Mouse (Mus musculus): ENCODE measurements at regions not wholly inside any gene's neighbourhood (a gene's known extent, or its start where the extent isn't known, plus 50 kb on each side); places are given as distances from the start of the nearest gene placed in this dataset.

GRCm38 (mm10) chr15:41283199-41283598 lies 1149.0 kb downstream of the 9330182O14Rik start:
- H3K9me3 ChIP-seq (ENCODE audit: control insufficient read depth, low read length) = no peaks in the 10 kb centered on the region
- no peak for DNase-seq (ENCODE audit: low spot score)
- no peak overlapping the region for H3K9ac ChIP-seq (ENCODE audit: low read length)
- H3K4me1 ChIP-seq (ENCODE audit: control insufficient read depth, insufficient read depth, low read length) = no peaks in the 10 kb centered on the region
- no peak for ATAC-seq (ENCODE audit: insufficient read depth, low FRiP score, low TSS enrichment)
- H3K27ac ChIP-seq (ENCODE audit: low read depth, low read length) = no peak overlapping the region
- H3K4me3 ChIP-seq (ENCODE audit: low read depth, low read length) = no peak overlapping the region
- no peaks in the 10 kb centered on the region for H3K36me3 ChIP-seq (ENCODE audit: control insufficient read depth, insufficient read depth, low read length)
- no peaks in the 10 kb centered on the region for H3K27me3 ChIP-seq (ENCODE audit: control insufficient read depth, insufficient read depth, low read length)
- 100% methylated on average over 1 of the region's 1 CpGs for WGBS
- no peak overlapping the region for H3K4me2 ChIP-seq (ENCODE audit: low read depth)

- Histone ChIP-seq H3K36me3 (ENCODE audit: control insufficient read depth, insufficient read depth, low read length) (no peaks in the 10 kb centered on the region), H3K4me3 (ENCODE audit: low read depth, low read length) (no peak overlapping the region), H3K4me1 (ENCODE audit: control insufficient read depth, insufficient read depth, low read length) (no peaks in the 10 kb centered on the region), H3K9ac (ENCODE audit: low read length) (no peak overlapping the region), H3K27me3 (ENCODE audit: control insufficient read depth, insufficient read depth, low read length) (no peaks in the 10 kb centered on the region), H3K9me3 (ENCODE audit: control insufficient read depth, low read length) (no peaks in the 10 kb centered on the region), H3K4me2 (ENCODE audit: low read depth) (no peak overlapping the region), H3K27ac (ENCODE audit: low read depth, low read length) (no peak overlapping the region)
- 85% methylated on average over 5 of the region's 5 CpGs for WGBS
- no peak for DNase-seq (ENCODE audit: low spot score)
- ATAC-seq (ENCODE audit: insufficient read depth, low FRiP score, low TSS enrichment) = no peak
Observed at GRCm38 (mm10) chr15:41286809-41287413, 1152.7 kb downstream of the 9330182O14Rik start.

GRCm38 (mm10) chr15:41297419-41297818 lies 1163.3 kb downstream of the 9330182O14Rik start:
- ATAC-seq (ENCODE audit: insufficient read depth, low FRiP score, low TSS enrichment) (no peak), DNase-seq (ENCODE audit: low spot score) (no peak)
- no peak overlapping the region for H3K4me2 ChIP-seq (ENCODE audit: low read depth)
- H3K27ac ChIP-seq (ENCODE audit: low read depth, low read length) = no peak overlapping the region
- H3K4me3 ChIP-seq (ENCODE audit: low read depth, low read length) = no peak overlapping the region
- H3K9ac ChIP-seq (ENCODE audit: low read length) = no peak overlapping the region
- 63% methylated on average over 4 of the region's 4 CpGs for WGBS
- no peaks in the 10 kb centered on the region for H3K36me3 ChIP-seq (ENCODE audit: control insufficient read depth, insufficient read depth, low read length)
- H3K9me3 ChIP-seq (ENCODE audit: control insufficient read depth, low read length) = no peaks in the 10 kb centered on the region
- no peaks in the 10 kb centered on the region for H3K27me3 ChIP-seq (ENCODE audit: control insufficient read depth, insufficient read depth, low read length)
- no peaks in the 10 kb centered on the region for H3K4me1 ChIP-seq (ENCODE audit: control insufficient read depth, insufficient read depth, low read length)

GRCm38 (mm10) chr15:41306638-41307037 lies 1172.5 kb downstream of the 9330182O14Rik start:
- Histone ChIP-seq H3K27me3 (ENCODE audit: control insufficient read depth, insufficient read depth, low read length) (no peaks in the 10 kb centered on the region), H3K9ac (ENCODE audit: low read length) (no peak overlapping the region), H3K4me1 (ENCODE audit: control insufficient read depth, insufficient read depth, low read length) (no peaks in the 10 kb centered on the region), H3K4me3 (ENCODE audit: low read depth, low read length) (no peak overlapping the region), H3K27ac (ENCODE audit: low read depth, low read length) (no peak overlapping the region), H3K9me3 (ENCODE audit: control insufficient read depth, low read length) (no peaks in the 10 kb centered on the region), H3K4me2 (ENCODE audit: low read depth) (no peak overlapping the region), H3K36me3 (ENCODE audit: control insufficient read depth, insufficient read depth, low read length) (no peaks in the 10 kb centered on the region)
- WGBS = 89% methylated on average over 1 of the region's 1 CpGs
- DNase-seq (ENCODE audit: low spot score) (no peak), ATAC-seq (ENCODE audit: insufficient read depth, low FRiP score, low TSS enrichment) (no peak)

GRCm38 (mm10) chr15:41311728-41312320 lies 1177.7 kb downstream of the 9330182O14Rik start:
- 61% methylated on average over 5 of the region's 5 CpGs for WGBS
- no peaks in the 10 kb centered on the region for H3K27me3 ChIP-seq (ENCODE audit: control insufficient read depth, insufficient read depth, low read length)
- DNase-seq (ENCODE audit: low spot score) = no peak

GRCm38 (mm10) chr15:41314916-41315315 lies 1180.8 kb downstream of the 9330182O14Rik start:
- H3K4me1 ChIP-seq (ENCODE audit: control insufficient read depth, insufficient read depth, low read length) = no peaks in the 10 kb centered on the region
- no peak overlapping the region for H3K27ac ChIP-seq (ENCODE audit: low read depth, low read length)
- ATAC-seq (ENCODE audit: insufficient read depth, low FRiP score, low TSS enrichment) (no peak), DNase-seq (ENCODE audit: low spot score) (no peak)
- no peak overlapping the region for H3K4me2 ChIP-seq (ENCODE audit: low read depth)
- no peak overlapping the region for H3K9ac ChIP-seq (ENCODE audit: low read length)
- H3K9me3 ChIP-seq (ENCODE audit: control insufficient read depth, low read length) = no peaks in the 10 kb centered on the region
- no peak overlapping the region for H3K4me3 ChIP-seq (ENCODE audit: low read depth, low read length)
- WGBS = 72% methylated on average over 4 of the region's 4 CpGs
- no peaks in the 10 kb centered on the region for H3K36me3 ChIP-seq (ENCODE audit: control insufficient read depth, insufficient read depth, low read length)
- H3K27me3 ChIP-seq (ENCODE audit: control insufficient read depth, insufficient read depth, low read length) = no peaks in the 10 kb centered on the region

More at GRCm38 (mm10) chr15:41311728-41312320, 1177.7 kb downstream of the 9330182O14Rik start:
- H3K4me1 ChIP-seq (ENCODE audit: control insufficient read depth, insufficient read depth, low read length) = no peaks in the 10 kb centered on the region
- H3K4me2 ChIP-seq (ENCODE audit: low read depth) = no peak overlapping the region
- H3K9ac ChIP-seq (ENCODE audit: low read length) = no peak overlapping the region
- no peak overlapping the region for H3K27ac ChIP-seq (ENCODE audit: low read depth, low read length)
- no peak for ATAC-seq (ENCODE audit: insufficient read depth, low FRiP score, low TSS enrichment)
- no peaks in the 10 kb centered on the region for H3K36me3 ChIP-seq (ENCODE audit: control insufficient read depth, insufficient read depth, low read length)
- no peaks in the 10 kb centered on the region for H3K9me3 ChIP-seq (ENCODE audit: control insufficient read depth, low read length)
- H3K4me3 ChIP-seq (ENCODE audit: low read depth, low read length) = no peak overlapping the region

GRCm38 (mm10) chr15:41325633-41326252 lies 1191.6 kb downstream of the 9330182O14Rik start:
- no peaks in the 10 kb centered on the region for H3K4me1 ChIP-seq (ENCODE audit: control insufficient read depth, insufficient read depth, low read length)
- H3K4me2 ChIP-seq (ENCODE audit: low read depth) = no peak overlapping the region
- H3K4me3 ChIP-seq (ENCODE audit: low read depth, low read length) = no peak overlapping the region
- H3K9ac ChIP-seq (ENCODE audit: low read length) = no peak overlapping the region
- WGBS = 27% methylated on average over 7 of the region's 7 CpGs
- ATAC-seq (ENCODE audit: insufficient read depth, low FRiP score, low TSS enrichment) = peak; percentile 79; the same call in 1 of the 2 replicates
- H3K36me3 ChIP-seq (ENCODE audit: control insufficient read depth, insufficient read depth, low read length) = no peaks in the 10 kb centered on the region
- no peaks in the 10 kb centered on the region for H3K9me3 ChIP-seq (ENCODE audit: control insufficient read depth, low read length)
- H3K27ac ChIP-seq (ENCODE audit: low read depth, low read length) = no peak overlapping the region
- DNase-seq (ENCODE audit: low spot score) = peak; percentile 47
- no peaks in the 10 kb centered on the region for H3K27me3 ChIP-seq (ENCODE audit: control insufficient read depth, insufficient read depth, low read length)

GRCm38 (mm10) chr15:41329286-41329685 lies 1195.1 kb downstream of the 9330182O14Rik start:
- 87% methylated on average over 2 of the region's 2 CpGs for WGBS
- no peaks in the 10 kb centered on the region for H3K36me3 ChIP-seq (ENCODE audit: control insufficient read depth, insufficient read depth, low read length)

GRCm38 (mm10) chr15:41330085-41330484 lies 1195.9 kb downstream of the 9330182O14Rik start:
- Histone ChIP-seq H3K4me3 (ENCODE audit: low read depth, low read length) (no peak overlapping the region), H3K27me3 (ENCODE audit: control insufficient read depth, insufficient read depth, low read length) (no peaks in the 10 kb centered on the region), H3K36me3 (ENCODE audit: control insufficient read depth, insufficient read depth, low read length) (no peaks in the 10 kb centered on the region), H3K27ac (ENCODE audit: low read depth, low read length) (no peak overlapping the region), H3K9me3 (ENCODE audit: control insufficient read depth, low read length) (no peaks in the 10 kb centered on the region), H3K4me1 (ENCODE audit: control insufficient read depth, insufficient read depth, low read length) (no peaks in the 10 kb centered on the region), H3K9ac (ENCODE audit: low read length) (no peak overlapping the region), H3K4me2 (ENCODE audit: low read depth) (no peak overlapping the region)
- DNase-seq (ENCODE audit: low spot score) (no peak), ATAC-seq (ENCODE audit: insufficient read depth, low FRiP score, low TSS enrichment) (no peak)
- WGBS = 60% methylated on average over 2 of the region's 2 CpGs

More at GRCm38 (mm10) chr15:41329286-41329685, 1195.1 kb downstream of the 9330182O14Rik start:
- no peaks in the 10 kb centered on the region for H3K4me1 ChIP-seq (ENCODE audit: control insufficient read depth, insufficient read depth, low read length)
- no peak overlapping the region for H3K4me3 ChIP-seq (ENCODE audit: low read depth, low read length)
- DNase-seq (ENCODE audit: low spot score) = no peak
- no peak overlapping the region for H3K9ac ChIP-seq (ENCODE audit: low read length)
- no peaks in the 10 kb centered on the region for H3K9me3 ChIP-seq (ENCODE audit: control insufficient read depth, low read length)
- no peak overlapping the region for H3K27ac ChIP-seq (ENCODE audit: low read depth, low read length)
- ATAC-seq (ENCODE audit: insufficient read depth, low FRiP score, low TSS enrichment) = no peak
- no peaks in the 10 kb centered on the region for H3K27me3 ChIP-seq (ENCODE audit: control insufficient read depth, insufficient read depth, low read length)
- no peak overlapping the region for H3K4me2 ChIP-seq (ENCODE audit: low read depth)

Data from neural tube, embryonic 11.5 days (tissue).